Mouse (Mus musculus) liver, embryonic 13.5 days (tissue): ENCODE results near the gene Gm9837. TPM values are rescaled to one million over a fixed set of nuclear protein-coding genes. Genes with fewer than 3 reads are reported as not detected.

Experiments used
- ATAC-seq: fragments of 200-750 bp; cut with Nextera tagmentation; 2 replicates; pipeline ENCODE4 v1.8.0; 2017; ENCODE audit warnings: low read depth, mild to moderate bottlenecking, moderate number of reproducible peaks, moderate library complexity
- DNase-seq: peaks from one replicate; pipeline ENCODE4 v3.0.0; 2022
- H3K27ac ChIP-seq: fragments of 300-500 bp; sonication (generic); 2 replicates; pipeline ENCODE4 v1.5.1; 2015; ENCODE audit warnings: moderate library complexity, mild to moderate bottlenecking, inconsistent platforms
- H3K27me3 ChIP-seq: fragments of 300-500 bp; sonication (generic); 2 replicates; pipeline ENCODE4 v1.6.1; 2015; ENCODE audit warnings: mild to moderate bottlenecking, inconsistent platforms
- H3K36me3 ChIP-seq: fragments of 300-500 bp; sonication (generic); 2 replicates; pipeline ENCODE4 v1.6.1; 2015; ENCODE audit warnings: mild to moderate bottlenecking, inconsistent platforms
- H3K4me1 ChIP-seq: fragments of 300-500 bp; sonication (generic); replicated peaks from 2 replicates; pipeline ENCODE4 v1.6.1; 2015; ENCODE audit warnings: inconsistent platforms
- H3K4me2 ChIP-seq: fragments of 300-500 bp; sonication (generic); 2 replicates; pipeline ENCODE4 v1.6.1; 2015; ENCODE audit warnings: inconsistent platforms, mild to moderate bottlenecking, moderate library complexity
- H3K4me3 ChIP-seq: fragments of 300-500 bp; sonication (generic); replicated peaks from 2 replicates; pipeline ENCODE4 v1.5.1; 2015; ENCODE audit warnings: mild to moderate bottlenecking, inconsistent platforms
- H3K9ac ChIP-seq: fragments of 300-500 bp; sonication (generic); 2 replicates; pipeline ENCODE4 v1.6.1; 2015; ENCODE audit warnings: mild to moderate bottlenecking, inconsistent platforms
- H3K9me3 ChIP-seq: fragments of 300-500 bp; sonication (generic); replicated peaks from 2 replicates; pipeline ENCODE4 v1.6.1; 2016; ENCODE audit warnings: inconsistent platforms
- WGBS: fragments of 180-500 bp; shearing (Covaris S2); methylation state at CpG from one replicate; pipeline ENCODE4 v1.1.7; 2015; ENCODE audit not compliant: insufficient replicate concordance; 5-methylcytosine and 5-hydroxymethylcytosine counted together
- polyA plus RNA-seq: library from polyadenylated mRNA; unstranded; fragments of >200 nt; fragmentation: Nextera tagmentation; extraction: Ambion mirVana; gene quantifications from 2 replicates; pipeline ENCODE4 v1.2.1, GENCODE M21; 2015

Gene Gm9837
- polyA plus RNA-seq, 1 experiment from 2014 or later: not detected

DNA sequence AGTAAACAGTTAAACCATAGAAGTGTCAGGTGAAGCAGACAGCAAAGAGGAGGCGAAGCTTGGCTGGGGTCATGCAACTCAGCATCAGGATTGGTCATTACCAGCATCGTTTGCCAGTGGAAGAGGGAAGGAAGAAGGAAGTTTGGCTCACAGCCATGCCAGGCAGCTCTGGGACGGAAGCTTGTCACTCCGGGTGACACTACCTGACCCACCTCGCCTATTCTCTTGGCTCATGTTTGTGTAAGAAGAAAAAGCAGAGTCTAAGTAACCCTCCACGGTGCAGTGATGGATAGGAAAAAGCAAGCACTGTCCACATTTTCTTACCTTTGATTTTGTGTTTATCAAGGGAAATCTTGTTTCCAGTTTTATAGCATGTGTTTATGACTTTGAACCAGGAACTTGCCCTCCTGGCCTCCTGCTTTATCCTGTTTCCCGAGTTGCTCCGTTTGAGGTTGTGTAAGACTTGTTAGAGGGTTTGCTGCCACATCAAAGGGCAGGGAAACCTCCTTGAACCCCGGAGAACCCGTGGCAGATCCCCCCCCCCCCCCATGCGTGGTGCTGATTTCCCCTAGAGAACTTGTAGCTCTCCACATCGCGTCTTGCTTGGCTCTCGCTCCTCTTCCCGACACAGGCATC, 20.1 kb downstream of the Gm9837 start:
- ATAC-seq (no peak), DNase-seq (no peak)
- no peak overlapping the region for H3K4me2 ChIP-seq
- H3K9ac ChIP-seq: no peak overlapping the region
- H3K4me3 ChIP-seq: no peak overlapping the region
- peaks cover 32% of the 10 kb centered on the region for H3K27me3 ChIP-seq
- 22% methylated on average over 15 of the region's 15 CpGs for WGBS
- no peaks in the 10 kb centered on the region for H3K9me3 ChIP-seq
- H3K4me1 ChIP-seq: peaks cover 14% of the 10 kb centered on the region
- no peaks in the 10 kb centered on the region for H3K36me3 ChIP-seq
- H3K27ac ChIP-seq: no peak overlapping the region

DNA sequence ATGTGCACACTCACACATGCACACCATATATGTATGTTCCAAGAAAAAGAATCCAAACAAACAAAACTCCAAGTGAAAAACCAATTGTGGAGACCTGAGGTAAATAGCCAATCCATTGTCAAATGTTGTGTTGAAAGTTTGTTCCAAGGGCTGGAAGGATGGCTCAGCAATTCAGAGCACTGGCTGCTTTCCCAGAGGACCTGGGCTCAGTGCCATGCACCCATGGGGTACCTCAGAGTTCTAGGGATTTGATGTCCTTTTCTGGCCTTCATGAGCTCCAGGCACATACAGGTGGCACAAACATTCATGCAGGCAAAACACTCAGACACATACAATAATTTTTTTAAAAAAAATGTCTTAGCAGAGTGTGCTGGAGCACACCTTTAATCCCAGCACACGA, 21.8 kb downstream of the Gm9837 start:
- Histone ChIP-seq H3K9ac (no peak overlapping the region), H3K27me3 (peaks cover 27% of the 10 kb centered on the region), H3K36me3 (no peaks in the 10 kb centered on the region), H3K27ac (no peak overlapping the region), H3K9me3 (no peaks in the 10 kb centered on the region), H3K4me1 (peaks cover 18% of the 10 kb centered on the region), H3K4me2 (no peak overlapping the region), H3K4me3 (no peak overlapping the region)
- ATAC-seq: no peak
- DNase-seq: no peak
- WGBS: 63% methylated on average over 1 of the region's 1 CpGs

DNA sequence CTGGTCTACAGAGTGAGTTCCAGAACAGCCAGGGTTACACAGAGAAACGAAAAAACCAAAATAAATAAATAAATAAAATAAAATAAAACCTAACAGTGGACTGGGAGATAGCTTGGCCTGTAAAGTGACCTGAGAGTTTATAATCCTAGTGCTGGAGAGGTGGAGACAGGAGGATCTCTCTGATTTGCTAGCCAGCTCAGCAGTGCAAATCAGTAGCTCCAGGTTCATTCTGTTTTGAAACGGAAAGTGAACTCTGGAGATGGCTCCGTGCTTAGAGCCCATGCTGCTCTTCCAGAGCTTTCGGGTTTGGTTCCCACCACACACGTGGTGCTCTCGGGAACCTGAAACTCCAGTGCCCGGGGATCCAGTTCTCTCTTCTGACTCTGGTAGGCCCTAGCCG, 22.3 kb downstream of the Gm9837 start:
- peaks cover 27% of the 10 kb centered on the region for H3K27me3 ChIP-seq
- H3K9me3 ChIP-seq: no peaks in the 10 kb centered on the region
- ATAC-seq (no peak), DNase-seq (no peak)
- H3K36me3 ChIP-seq: no peaks in the 10 kb centered on the region
- H3K4me3 ChIP-seq: no peak overlapping the region
- no peak overlapping the region for H3K27ac ChIP-seq
- peaks cover 22% of the 10 kb centered on the region for H3K4me1 ChIP-seq
- WGBS: 77% methylated on average over 8 of the region's 8 CpGs
- no peak overlapping the region for H3K9ac ChIP-seq
- no peak overlapping the region for H3K4me2 ChIP-seq

DNA sequence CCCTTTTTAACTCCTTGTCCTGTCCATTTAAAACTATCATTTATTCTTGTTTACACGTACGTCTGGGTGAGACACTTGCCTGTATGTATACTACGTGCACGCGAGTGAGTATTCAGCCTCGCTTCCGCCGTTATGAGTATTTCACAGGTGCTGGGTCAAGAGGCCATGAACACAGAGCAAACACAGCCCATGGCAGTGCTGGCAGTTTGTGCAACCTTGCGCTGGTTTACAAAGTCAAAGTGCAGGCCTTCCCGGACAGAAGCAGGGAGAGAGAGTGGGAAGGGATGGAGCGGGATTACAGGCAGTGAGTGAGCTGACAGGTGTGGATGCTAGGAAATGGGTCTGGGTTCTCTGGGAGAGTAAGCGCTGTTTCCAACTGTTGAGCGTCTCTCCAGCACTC, 24.1 kb downstream of the Gm9837 start:
- Histone ChIP-seq H3K27me3 (peaks cover 16% of the 10 kb centered on the region), H3K27ac (peak overlapping the region; percentile 5; the same call in 1 of the 2 replicates), H3K9me3 (no peaks in the 10 kb centered on the region), H3K9ac (no peak overlapping the region; the same call in 1 of the 2 replicates), H3K36me3 (no peaks in the 10 kb centered on the region), H3K4me3 (no peak overlapping the region), H3K4me1 (peaks cover 29% of the 10 kb centered on the region), H3K4me2 (no peak overlapping the region)
- ATAC-seq: peak; percentile 69
- 81% methylated on average over 13 of the region's 13 CpGs for WGBS
- DNase-seq: no peak

DNA sequence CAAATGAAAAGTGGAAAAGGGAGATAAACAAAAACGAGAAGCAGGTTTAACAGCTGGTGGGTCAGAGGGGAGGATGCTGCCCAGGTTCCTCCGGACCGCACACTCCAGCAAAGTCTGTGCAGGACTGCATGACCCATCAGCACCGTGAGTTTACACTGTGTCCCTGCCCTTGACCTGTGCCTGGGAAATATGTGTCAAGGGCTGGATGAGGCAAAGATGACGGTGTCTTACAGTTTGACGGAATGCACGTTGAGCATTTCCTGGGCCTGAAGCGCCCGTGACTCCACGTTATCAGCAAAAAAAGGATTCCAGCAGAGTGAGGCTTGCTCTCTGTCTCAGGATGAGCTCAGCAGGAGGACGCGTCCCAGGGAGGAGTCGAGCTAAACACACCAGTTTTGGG, 24.7 kb downstream of the Gm9837 start:
- peak overlapping the region; percentile 27; the same call in 1 of the 2 replicates for H3K27ac ChIP-seq
- DNase-seq (no peak), ATAC-seq (no peak)
- no peaks in the 10 kb centered on the region for H3K36me3 ChIP-seq
- H3K4me2 ChIP-seq: no peak overlapping the region
- no peak overlapping the region for H3K9ac ChIP-seq
- H3K27me3 ChIP-seq: peaks cover 10% of the 10 kb centered on the region
- H3K4me1 ChIP-seq: peaks cover 29% of the 10 kb centered on the region
- no peak overlapping the region for H3K4me3 ChIP-seq
- H3K9me3 ChIP-seq: no peaks in the 10 kb centered on the region
- 58% methylated on average over 13 of the region's 13 CpGs for WGBS

DNA sequence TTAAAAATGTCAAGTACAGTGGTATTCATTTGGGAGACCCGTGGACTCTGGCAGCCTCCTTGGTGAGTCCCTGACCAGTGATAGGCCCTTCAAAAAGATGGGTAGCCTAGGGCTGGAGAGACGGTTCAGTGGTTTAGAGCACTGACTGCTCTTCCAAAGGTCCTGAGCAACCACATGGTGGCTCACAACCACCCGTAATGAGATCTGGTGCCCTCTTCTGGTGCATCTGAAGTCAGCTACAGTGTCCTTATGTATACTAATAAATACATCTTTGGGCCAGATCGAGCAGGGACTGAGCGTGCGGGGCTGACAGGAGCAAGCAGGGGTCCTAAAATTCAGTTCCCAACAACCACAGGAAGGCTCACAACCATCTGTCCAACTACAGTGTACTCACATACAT, 26.4 kb downstream of the Gm9837 start:
- Histone ChIP-seq H3K4me3 (no peak overlapping the region), H3K36me3 (no peaks in the 10 kb centered on the region), H3K9me3 (no peaks in the 10 kb centered on the region), H3K4me1 (peaks cover 21% of the 10 kb centered on the region), H3K27me3 (no peaks in the 10 kb centered on the region), H3K27ac (no peak overlapping the region), H3K9ac (no peak overlapping the region), H3K4me2 (no peak overlapping the region)
- peak; percentile 57 for ATAC-seq
- peak; percentile 52 for DNase-seq
- 17% methylated on average over 6 of the region's 6 CpGs for WGBS

DNA sequence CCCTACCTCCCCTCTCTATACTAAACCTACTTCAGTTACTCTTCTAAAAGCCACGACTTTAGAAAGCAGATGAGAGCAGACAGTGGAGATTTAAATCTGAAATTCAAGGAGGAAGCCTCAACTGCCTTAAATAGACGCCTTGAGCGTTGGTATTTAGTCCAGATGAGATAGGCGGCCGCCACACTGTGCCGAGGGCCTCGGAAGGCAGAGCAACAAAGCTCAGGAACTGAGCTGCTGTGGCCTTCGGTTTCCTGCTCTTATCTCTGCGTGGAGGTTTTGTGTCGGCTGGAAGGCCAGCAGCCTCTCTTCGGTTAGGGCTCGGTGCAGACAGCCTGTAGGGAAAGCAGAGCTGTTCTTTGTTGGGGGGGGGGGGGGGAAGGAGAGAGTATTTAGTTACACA, 28.4 kb downstream of the Gm9837 start:
- DNase-seq (no peak), ATAC-seq (peak; percentile 44; the same call in 1 of the 2 replicates)
- H3K4me1 ChIP-seq: peaks cover 21% of the 10 kb centered on the region
- peak overlapping the region; percentile 25; the same call in 1 of the 2 replicates for H3K4me2 ChIP-seq
- H3K27ac ChIP-seq: peak overlapping the region; percentile 37; the same call in 1 of the 2 replicates
- H3K36me3 ChIP-seq: no peaks in the 10 kb centered on the region
- no peak overlapping the region for H3K4me3 ChIP-seq
- H3K9ac ChIP-seq: peak overlapping the region; percentile 14; the same call in 1 of the 2 replicates
- H3K27me3 ChIP-seq: no peaks in the 10 kb centered on the region
- no peaks in the 10 kb centered on the region for H3K9me3 ChIP-seq
- 2% methylated on average over 12 of the region's 12 CpGs for WGBS

DNA sequence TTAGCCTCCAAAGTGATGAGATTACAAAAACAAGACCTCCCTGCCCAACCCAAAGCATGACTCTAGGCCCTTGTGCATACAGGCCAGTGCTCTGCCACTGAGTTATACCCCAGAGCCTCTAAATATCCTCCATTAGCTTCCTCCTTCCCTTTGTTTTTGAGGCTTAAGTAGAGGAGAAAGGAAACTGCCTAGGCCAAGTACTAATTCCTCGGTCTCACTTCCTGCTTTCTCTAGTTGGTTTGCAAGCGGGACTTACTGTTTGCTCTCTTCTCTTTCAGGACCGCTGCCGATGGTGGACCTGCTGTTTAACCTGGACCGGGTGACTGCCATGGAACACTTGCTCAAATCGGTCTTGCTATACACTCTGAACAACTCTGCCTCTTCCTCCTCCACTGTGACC, 33.9 kb downstream of the Gm9837 start:
- WGBS: 64% methylated on average over 6 of the region's 6 CpGs
- H3K4me1 ChIP-seq: peaks cover 30% of the 10 kb centered on the region
- no peak overlapping the region for H3K9ac ChIP-seq
- no peak overlapping the region for H3K4me2 ChIP-seq
- no peak for DNase-seq
- H3K36me3 ChIP-seq: no peaks in the 10 kb centered on the region
- no peaks in the 10 kb centered on the region for H3K27me3 ChIP-seq
- no peak overlapping the region for H3K4me3 ChIP-seq
- no peaks in the 10 kb centered on the region for H3K9me3 ChIP-seq
- no peak overlapping the region for H3K27ac ChIP-seq
- no peak for ATAC-seq

DNA sequence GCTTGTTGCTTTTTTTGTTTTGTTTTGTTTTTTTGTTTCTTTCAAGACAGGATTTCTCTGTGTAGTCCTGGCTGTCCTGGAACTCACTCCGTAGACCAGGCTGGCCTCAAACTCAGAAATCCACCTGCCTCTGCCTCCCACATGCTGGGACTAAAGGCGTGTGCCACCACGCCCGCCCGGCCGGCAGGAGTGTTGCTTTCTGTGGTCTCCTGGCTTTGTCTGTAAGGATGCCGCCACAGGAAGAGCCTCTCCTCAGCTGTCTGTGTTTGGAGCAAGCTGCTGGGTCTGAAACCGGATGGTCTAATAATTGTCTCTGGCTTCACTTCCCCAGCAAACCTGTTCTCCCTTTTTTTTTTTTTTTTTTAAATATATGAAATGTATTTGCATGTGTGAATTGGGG, 34.8 kb downstream of the Gm9837 start:
- no peak for ATAC-seq

DNA sequence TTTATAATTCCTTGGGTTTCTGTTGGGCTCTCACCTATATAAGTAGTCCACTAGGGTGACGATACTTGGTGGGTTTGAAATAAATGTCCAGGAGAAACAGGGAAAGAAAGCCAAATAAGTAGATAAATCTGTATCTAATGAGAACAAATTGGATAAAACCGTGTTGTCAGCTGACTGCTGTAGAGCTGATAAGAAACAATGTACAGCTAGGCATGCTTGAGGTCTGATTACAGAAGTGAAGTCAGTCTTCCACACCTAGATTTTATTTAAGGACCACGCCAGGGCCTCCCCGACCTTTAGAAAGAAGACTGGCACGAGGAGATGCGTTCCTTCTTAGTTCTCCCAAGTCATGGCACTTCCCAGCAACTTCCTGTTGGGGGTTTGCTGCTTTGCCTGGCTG, 37.2 kb downstream of the Gm9837 start:
- Histone ChIP-seq H3K4me3 (no peak overlapping the region), H3K36me3 (peaks cover 13% of the 10 kb centered on the region), H3K27me3 (no peaks in the 10 kb centered on the region), H3K4me2 (peak overlapping the region; percentile 22), H3K27ac (no peak overlapping the region), H3K4me1 (peaks cover 52% of the 10 kb centered on the region), H3K9ac (no peak overlapping the region), H3K9me3 (no peaks in the 10 kb centered on the region)
- peak; percentile 37 for DNase-seq
- no peak for ATAC-seq
- WGBS: 14% methylated on average over 6 of the region's 6 CpGs

More for the DNA sequence above, 34.8 kb downstream of the Gm9837 start:
- no peaks in the 10 kb centered on the region for H3K9me3 ChIP-seq
- H3K4me3 ChIP-seq: no peak overlapping the region
- no peak overlapping the region for H3K9ac ChIP-seq
- H3K27me3 ChIP-seq: no peaks in the 10 kb centered on the region
- no peak for DNase-seq
- H3K36me3 ChIP-seq: no peaks in the 10 kb centered on the region
- no peak overlapping the region for H3K27ac ChIP-seq
- H3K4me2 ChIP-seq: no peak overlapping the region
- H3K4me1 ChIP-seq: peaks cover 33% of the 10 kb centered on the region
- WGBS: 50% methylated on average over 8 of the region's 8 CpGs

DNA sequence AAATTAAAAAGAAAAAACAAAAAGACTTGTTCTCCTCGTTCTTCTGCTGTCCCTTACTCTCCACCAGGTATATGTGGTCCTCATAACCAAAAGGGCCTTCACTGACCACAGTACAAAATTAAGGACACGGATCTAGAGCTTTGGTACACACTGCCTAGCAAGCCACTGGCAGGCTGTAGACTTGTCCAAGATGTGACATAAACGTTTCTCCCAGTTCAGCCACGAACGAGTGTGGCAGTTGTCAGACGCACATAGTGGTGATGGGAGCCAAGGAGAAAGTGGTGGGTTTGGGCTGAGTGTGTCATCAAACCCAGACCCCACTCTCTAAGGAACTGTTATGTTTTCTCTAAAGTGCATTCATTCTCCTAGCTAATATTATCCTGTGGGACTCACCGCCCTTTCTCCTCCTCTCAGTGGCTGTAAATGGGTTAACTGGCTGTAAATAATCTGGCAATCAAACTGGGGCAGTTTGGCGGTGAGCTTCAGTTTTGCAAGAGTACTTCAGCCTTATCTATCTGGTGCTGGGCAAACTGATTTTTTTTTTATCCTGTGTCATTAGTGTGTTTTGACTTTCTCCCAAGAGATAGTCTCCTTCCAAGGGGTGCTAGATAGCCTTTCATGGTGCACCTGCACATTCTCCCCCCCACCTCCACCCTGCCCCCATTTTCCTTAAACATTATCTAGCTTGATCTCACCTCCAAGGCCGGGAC, 38.8 kb downstream of the Gm9837 start:
- ATAC-seq (peak; percentile 25), DNase-seq (peak; percentile 36)
- peak overlapping the region; percentile 85 for H3K4me2 ChIP-seq
- no peaks in the 10 kb centered on the region for H3K27me3 ChIP-seq
- peak overlapping the region; percentile 84 for H3K4me3 ChIP-seq
- 6% methylated on average over 9 of the region's 9 CpGs for WGBS
- no peaks in the 10 kb centered on the region for H3K9me3 ChIP-seq
- peaks cover 52% of the 10 kb centered on the region for H3K4me1 ChIP-seq
- peaks cover 20% of the 10 kb centered on the region for H3K36me3 ChIP-seq
- peak overlapping the region; percentile 61 for H3K9ac ChIP-seq
- H3K27ac ChIP-seq: peak overlapping the region; percentile 88
